Mouse (Mus musculus): ENCODE measurements around the gene B4galt1.

B4galt1 gene

DNA sequence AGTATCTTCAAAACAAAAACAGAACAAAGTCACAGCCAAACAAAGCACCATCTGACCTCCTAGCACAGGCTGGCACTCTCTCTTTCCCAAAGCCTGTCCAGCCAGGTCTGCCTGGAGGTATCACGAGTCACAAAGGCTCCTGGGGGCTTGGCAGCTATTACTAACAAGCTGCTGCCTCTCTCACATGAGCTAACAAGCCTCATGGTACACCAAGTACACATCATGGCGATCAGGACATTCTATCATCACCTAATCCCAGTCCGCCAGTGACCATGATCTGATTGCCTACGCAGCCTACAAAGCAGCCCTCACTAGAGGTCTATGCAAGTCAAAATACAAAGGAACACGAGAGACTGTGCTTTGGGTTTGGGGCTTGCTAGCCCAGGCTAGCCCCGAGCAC lies 34.7 kb downstream of the B4galt1 start:
- no peak for DNase-seq (ENCODE audit: low spot score)

DNA sequence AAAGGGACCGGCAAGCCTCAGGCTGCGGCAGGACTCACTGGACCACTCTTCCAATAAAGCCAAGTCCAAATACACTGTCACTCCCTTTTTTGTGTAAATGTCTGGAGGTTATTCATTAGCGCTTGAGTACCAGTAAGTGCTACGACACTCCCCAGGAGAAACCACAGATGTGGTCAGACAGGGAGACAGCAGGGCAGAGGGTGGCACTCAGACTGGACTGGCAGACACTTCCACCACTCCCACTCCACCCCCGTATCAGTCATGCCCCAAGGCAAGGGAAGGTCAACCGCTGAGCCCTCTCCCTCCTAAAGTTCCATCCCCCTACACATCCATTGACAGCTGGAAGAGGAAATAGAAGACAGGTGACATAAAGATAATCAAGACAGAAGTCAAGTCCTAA lies 35.4 kb downstream of the B4galt1 start:
- no peak for DNase-seq (ENCODE audit: low spot score)

DNA sequence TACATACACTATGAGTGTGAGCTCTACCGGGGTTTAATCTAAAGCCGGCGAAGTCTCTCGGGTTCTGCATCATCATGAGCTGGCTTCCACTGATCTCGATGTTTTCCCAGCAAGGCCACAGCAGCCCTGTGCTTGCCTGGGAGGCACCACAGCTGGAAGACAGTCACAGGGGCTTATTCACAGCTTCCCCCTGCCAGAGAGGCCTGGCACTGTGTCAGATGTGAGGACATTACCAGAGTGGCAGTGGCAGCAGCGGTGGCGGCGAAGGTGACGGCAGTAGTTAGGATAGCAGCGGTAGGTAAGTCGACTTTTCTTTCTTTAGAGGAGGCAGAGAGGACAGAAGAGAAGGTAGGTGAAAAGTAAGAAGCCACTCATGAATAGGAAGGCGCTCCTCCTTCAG lies 35.9 kb downstream of the B4galt1 start:
- DNase-seq (ENCODE audit: low spot score), result no peak

DNA sequence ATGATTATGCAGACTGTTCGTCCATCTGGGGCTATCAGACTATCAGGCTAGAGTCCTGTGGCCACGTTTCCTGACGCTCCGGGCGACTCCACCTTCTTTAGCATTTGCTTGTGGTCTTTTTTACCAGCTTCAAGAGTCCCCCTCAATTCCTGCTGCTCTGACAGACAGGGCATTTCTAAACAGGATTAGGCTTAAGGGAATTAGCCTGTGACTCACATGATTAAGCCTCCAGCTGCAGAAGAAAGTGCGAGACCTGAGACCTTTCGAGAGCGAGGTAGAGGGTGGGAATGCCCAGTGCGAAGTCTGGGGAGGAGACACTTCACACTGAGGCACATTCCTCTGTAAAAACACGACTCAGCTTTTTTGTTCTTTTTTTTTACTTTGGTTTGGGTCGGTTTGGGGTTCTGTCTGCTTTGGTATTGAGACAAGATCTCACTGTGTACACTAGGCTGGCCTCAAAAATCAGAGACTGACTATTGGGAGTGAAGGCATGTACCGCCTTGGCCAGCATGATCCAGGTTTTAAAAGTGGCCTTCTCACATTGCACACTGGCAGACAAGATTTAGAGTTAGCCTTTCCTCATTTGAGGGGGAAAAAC lies 37.9 kb downstream of the B4galt1 start:
- no peak for DNase-seq (ENCODE audit: low spot score)

DNA sequence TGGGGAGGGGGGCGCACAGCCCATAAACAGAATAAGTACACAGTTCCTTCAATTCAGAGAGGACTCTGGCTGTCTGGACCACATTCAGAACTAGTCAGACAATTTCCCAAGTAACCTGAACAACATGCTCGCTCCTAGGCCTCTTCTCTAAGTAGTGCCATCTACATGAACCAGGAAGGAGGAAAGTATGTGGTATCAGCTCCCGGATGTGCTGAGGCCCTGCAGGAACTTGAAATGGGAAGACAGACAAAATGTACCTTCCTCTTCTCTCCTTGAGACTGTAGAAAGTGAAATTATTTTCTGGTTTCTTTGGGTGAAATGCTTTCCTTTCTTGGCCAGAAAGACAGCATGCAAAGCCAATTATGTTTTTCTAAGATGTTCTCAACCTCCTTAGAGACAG lies 38.7 kb downstream of the B4galt1 start:
- no peak for DNase-seq (ENCODE audit: low spot score)

DNA sequence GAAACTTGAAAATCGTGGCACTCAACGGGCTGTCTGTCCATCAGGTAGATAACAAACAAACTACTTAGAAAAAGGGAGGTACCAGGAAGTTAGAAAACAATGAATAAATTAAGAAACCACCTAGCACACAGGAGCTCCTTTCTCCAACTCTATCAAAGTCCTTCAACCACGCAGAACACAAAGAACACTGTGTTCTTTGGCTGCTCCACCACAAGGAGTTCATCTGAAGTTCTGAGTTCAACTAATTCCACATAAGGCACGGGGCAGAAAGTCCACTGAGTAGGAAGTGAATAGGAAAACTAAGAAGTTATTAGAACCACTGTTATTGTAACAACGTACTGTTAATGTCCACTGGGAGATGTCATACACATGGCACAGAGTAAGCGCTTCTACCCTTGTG lies 39.4 kb downstream of the B4galt1 start:
- DNase-seq (ENCODE audit: low spot score), result no peak

DNA sequence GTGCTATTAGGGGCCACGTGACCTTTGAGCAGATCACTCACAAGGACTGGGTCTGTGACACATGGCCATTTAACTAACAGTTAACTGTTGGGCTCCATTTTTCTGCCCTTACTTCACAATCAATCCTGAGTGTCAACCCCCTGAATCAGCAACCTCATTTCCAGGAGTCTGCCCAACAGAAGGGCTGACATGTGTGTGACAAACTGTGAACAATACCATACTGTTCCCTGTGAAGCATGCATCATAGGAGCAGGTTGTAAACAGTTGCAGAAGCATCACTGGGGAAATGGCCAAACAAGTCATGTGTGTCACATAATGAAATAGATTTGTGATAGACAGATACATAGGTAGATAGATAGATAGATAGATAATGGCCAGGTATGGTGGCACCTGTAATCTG lies 40.9 kb downstream of the B4galt1 start:
- DNase-seq (ENCODE audit: low spot score), result no peak

DNA sequence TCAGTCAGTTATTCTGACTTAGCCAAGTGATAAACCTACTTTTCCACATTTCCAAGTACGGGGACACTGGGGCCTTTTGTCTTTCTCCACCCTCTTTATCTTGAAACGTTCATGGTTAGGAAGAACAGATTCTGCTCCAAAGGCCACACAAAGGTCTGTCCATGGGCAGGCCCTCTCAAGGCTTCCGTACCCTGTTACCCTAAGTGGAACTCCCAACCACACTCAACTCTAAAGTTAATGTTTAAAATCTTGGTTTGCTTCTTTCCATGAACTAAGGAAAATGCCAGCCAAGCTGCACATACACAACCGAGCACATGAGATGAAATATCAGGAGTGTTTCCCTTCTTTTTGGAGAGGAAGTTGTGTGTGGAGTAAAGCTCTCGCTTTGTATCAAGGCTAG lies 43.3 kb downstream of the B4galt1 start:
- no peak for DNase-seq (ENCODE audit: low spot score)

DNA sequence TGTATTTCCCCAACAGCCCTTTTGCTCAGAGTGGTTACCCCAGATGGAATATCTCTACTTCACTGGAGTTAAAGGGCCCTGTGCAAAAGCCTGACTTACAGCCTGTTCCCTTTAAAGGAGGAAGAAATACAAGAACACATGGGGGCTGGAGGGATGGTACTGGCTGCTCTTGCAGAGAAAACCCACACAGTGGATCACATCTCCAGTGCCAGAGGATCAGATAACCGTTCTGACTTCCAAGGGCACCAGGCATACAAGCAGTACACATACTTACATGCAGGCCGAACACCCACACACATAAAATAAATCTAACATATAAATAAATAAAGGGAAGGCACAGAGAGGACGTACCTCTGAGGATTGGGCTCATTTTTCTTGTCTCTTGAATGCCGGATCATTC lies 46.4 kb downstream of the B4galt1 start:
- no peak for DNase-seq (ENCODE audit: low spot score)

DNA sequence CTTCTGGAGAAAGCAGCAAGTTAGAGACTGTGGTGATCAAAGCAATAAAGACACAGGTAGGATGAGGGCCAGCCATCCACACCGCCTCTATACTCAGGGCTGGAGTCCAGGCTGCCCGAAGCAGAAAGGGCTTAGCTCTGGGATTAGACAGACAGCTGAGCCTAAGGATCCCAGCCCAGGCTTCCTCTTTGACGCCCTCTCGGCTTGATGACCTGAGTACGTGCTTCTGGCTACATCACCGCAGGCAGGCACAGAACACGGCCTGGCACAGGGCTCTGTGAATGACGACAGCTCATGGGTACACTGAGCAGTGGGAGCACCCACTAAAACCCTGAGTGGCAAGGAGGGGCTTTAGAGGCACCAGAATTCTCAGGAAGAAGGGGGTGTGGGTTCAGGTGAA lies 48.4 kb downstream of the B4galt1 start:
- DNase-seq (ENCODE audit: low spot score), result no peak

DNA sequence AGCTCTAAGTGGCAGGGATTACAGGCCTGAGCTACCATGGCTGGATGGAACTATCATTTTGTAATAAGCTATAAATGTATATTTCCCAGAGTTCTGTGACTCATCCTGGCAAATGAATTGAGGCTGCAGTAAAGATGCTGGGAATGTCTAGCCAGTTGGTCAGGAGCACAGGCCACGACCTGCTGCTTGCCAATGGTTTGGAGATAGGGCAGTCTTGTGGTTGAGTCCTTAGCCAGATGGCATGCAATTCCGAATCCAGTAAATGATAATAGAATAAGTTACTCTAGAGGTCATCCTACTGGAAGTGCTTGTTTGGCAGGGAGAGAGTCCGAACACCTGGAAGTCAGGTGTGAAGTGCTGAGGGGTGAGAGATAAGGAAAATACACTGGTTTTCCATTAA lies 51.0 kb downstream of the B4galt1 start:
- DNase-seq (ENCODE audit: low spot score), result no peak

DNA sequence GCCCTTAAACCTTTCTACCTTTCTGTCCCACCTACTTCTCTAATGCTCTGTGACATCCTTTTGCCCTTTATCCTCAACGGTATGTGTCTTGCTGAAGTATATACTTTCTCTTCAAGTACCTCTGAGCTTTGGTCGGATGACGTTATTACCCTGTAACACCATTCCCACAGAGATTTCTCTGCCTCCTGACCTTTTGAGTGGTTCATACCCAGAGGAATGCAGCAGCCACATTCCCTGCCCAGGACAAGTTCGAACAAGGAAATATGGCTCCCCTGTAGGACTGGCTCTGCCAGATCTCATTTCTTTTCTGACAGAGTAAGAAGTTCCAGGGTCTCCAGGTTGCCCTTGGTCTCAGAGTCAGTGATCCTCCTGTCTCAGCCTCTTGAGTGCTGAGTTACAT lies 51.9 kb downstream of the B4galt1 start:
- DNase-seq (ENCODE audit: low spot score), result no peak

DNA sequence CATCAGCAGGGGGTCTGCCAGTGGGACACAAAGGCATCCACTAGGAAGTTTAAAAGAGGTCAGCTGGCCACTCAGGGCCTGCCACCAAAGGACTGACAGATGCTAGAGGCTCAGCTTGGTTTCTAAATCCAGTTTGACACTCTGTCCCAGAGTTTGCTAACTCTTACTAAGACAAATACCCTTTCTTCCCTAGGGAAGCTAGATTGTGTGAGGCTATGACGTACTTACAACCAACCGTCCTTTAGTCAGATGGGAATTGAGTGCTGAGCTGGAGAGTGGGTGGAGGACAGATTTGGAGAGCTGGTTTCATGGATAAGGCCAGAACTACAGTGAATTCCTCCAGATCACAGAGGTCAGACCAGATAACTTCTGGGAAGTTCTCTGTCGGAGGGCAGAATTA lies 52.9 kb downstream of the B4galt1 start:
- DNase-seq (ENCODE audit: low spot score), result no peak

DNA sequence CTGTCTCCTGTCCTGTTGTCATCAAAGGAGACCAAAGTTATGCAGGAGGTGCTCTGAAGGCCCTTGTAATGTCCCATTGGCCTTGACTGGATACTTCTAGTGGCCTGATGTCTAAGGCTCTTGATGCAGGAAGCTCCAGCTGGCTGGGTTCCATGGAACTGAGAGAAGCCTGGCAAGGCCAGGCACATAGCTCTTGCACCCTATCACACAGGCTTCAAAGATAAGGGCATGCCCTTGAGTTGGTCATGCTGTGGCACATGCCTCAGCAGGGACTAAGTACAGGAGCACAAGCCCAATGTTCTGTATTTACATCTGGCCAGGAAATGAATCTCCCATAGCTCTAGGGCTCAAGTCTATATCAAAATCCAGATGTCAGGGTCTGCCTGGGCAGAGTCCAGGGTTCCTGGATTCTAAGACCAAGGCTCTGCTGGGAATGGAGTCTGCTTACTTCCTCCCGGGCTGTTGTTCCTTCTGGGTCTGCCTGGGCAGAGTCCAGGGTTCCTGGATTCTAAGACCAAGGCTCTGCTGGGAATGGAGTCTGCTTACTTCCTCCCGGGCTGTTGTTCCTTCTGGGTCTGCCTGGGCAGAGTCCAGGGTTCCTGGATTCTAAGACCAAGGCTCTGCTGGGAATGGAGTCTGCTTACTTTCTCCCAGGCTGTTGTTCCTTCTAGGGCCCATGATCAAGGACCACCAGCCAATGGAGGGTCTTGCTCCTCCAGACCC lies 54.8 kb downstream of the B4galt1 start:
- DNase-seq (ENCODE audit: low spot score), result peak; percentile 22

DNA sequence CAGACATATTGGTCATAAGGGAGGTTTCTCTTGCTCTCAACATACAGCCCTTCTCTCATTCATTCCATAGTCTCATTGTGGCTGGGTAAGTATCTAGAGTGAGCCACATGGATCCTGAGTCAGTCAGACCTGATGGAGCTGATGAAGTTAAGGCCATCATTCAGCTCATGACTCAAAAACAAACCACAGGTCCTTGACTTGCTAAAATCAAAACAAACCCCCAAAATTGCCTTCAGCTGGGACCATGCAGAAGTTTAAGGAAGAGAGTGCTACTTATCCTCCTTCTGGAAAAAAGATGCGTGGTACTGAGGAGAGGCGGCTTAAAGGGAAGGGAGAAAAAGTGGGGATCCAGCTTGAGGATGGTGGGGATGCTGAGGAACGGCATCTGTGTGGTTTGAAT lies 58.0 kb downstream of the B4galt1 start:
- no peak for DNase-seq (ENCODE audit: low spot score)

DNA sequence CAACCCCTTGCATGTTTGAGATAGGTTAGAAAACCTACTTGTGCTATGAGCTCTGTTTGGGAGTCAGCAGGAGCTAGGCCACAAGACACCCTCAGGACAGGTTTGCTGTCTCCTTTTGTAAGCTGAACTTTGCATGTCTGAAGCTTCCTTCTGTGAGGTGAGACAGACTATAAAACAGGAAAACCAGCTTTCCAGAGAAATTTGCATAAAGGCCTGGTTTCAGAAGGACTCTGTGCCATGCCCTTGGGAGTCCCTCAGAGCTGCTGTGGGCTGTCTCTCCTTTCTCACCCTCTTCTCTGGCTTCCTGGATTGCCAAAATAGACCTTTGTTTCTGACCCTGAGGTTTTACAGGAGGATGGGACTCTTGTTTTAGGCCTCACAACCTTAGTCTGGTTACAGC lies 59.5 kb downstream of the B4galt1 start:
- no peak for DNase-seq (ENCODE audit: low spot score)

DNA sequence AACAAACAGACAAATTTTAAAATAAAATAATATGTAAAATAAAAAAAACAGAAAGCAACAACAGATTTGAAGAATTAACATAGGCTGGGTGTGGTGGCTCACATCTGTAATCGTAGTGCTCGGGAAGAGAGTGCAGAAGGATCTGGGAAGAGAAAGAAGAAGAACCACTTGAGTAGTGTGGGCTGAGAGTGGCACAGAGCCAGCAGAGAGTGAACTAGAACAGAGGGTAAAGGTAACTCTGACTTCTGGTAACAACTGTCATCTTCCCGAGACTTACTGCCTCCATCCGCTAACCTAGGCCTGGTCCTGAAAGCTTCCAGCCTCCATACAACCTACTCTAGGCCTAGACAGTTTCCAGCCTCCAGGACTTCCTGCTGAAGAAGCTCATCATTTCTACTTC lies 62.6 kb downstream of the B4galt1 start:
- no peak for DNase-seq (ENCODE audit: low spot score)

DNA sequence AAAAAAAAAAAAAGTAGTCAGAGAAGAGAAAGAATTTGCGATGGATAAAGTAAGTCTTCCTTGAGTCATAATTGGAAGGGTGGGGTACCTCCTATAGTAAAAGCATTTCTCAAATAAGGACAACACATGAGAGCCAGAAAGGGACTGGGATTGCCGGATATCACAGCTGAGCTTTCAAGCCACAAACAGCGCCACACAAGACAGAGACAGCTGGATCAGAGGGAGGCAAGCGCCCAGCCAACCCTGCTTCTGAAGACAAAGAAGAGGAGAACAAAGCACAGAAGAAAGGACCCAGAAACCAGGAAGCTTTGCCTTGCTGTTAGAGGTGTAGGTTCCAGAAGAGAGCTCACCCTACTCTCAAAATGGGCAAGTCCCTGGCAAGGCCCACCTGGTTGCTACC lies 67.2 kb downstream of the B4galt1 start:
- no peak for DNase-seq (ENCODE audit: low spot score)

DNA sequence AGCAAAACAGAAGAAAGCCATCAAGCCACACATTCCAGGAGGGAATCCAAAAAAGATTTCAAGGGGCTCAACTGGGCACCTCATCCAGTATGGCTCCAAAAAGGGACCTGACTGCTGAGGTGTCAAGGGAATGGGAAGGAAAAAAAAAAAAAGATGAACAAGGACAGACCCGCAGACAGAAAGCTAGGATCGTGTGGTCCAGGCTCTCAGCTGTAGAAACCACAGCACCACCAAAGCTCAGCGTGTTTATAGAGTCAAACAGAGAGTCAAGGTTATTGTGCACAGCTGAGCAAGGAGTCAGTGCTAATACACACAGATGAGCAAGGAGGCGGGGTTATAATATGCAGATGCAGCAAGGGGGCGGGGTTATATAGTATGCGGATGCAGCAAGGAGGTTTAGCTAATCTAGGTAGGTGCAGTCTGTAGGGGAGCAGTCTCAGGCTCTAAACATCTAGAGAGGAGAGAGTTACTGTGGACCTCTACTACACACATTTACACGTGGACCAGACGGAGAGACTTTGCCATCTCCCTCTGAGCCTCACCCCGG lies 68.1 kb downstream of the B4galt1 start:
- DNase-seq (ENCODE audit: low spot score), result no peak

DNA sequence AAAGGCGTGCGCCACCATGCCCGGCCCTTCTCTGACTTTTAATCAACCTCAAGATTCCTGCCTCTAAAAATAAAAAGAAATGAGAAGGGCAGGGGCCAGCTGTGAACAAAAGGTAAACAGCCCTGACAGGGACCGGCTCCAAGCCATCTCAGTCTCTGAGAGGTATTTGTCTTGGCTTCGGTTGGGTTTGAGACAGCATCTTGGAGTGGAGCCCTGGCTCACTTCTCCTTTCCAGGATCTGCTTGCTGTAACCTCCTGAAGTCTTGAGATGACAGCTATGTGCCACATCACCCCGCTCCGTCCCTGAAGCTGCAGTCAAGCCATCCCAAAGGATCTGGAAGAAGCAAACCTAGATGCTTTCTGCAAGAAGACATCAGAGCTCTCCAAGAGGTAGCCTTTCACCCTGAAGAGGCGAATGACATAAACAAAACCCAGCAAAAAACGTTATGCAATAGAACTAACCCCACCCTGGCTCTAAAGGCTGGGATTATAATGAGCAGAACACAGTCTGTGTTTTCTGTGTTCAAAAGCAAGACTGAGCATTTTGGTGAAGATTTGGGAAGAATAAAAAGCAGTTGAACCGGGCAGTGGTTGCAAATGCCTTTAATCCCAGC lies 69.1 kb downstream of the B4galt1 start:
- no peak for DNase-seq (ENCODE audit: low spot score)

DNA sequence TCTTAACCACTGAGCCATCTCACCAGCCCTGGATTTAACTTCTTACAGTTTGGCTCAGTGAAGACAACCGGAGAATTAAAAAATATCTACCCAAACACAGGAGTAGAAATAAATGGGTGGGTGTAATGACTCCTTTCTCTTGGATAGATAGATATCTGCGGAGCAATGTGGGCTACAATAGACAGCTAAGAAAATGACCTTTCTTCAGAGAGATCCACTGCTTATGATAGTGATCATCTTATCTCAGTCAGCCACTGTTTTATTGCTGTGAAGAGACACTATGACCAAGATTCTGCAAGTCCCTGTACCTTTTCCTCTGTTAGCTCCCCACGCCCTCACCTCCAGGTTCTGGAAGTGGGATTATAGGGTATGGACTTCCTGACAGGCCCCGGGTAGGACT lies 70.8 kb downstream of the B4galt1 start:
- DNase-seq (ENCODE audit: low spot score), result no peak

DNA sequence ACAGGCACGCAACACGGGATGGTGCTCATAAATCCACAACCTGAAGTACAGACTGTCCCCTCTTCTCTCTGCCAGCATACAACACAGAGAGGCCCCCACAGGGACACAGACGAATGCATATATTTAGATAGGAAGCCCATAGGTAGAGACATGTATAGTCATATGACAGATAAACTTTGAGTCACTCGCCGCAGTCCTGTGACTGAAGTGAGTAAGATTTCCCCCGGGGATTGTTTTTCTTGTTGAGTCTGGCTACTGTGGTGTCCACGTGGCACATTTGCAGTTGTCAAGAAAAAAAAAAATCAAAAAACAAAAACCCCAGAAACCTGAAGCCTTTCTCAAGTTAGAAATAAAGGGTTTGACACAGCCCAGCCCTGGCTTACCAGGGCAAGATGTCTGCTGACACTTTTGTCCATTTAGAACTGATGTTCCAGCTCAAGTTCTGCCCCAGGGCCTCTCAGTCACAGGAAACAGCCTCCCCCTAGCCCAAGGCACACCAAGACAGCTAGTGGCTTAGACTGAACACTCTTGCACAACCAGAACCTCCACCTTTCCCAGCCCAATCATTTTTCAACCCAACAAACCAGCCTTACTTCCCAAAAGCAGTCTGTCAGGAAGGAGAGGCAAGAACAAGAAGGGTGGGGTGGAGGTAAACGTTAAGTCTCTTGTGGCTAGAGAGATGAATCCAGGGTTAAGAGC lies 71.9 kb downstream of the B4galt1 start:
- DNase-seq (ENCODE audit: low spot score), result no peak

DNA sequence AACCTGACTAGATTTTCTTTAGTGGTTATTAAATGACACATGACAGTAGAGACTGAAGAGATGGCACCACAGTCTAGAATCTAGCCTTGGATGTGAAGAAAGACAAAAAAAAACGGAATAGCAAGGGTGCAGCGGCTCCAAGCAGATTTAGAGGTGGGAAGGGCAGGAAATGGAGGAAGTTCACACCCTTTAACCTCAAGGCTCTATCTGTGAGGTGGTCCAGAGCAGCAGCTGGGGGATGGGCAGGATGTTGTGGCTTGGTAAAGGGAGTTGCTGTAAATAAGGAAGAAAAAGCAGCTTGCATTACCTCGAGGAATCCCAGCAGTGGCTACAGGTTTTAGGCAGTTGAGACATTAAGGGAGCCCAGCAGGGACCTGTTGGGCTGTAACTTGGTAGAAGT lies 72.7 kb downstream of the B4galt1 start:
- no peak for DNase-seq (ENCODE audit: low spot score)
